In the genomic region with DNA sequence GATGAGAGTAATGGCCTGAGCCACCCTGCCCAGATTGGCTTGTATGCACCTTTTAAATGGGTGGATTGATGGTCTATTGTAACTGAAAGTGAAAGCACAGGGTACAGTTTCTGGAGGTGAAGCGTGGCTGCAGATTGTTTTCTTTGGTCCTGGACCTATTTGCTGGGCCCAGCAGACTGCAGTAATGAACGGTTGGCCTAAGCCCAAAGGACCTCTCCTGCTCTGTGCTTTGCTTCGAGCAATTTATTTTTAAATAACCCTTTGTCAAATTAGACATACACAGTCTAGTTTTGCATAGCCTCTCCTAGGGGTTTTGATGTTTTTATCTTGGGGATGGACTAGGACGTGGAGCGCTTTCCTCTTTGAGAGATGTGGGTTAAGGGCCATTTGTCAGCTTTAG, we compare ENCODE assay signal across 12 mouse cellular contexts.
DNase-seq lines count a peak whose midpoint lies in the region; ATAC-seq and TF ChIP-seq lines count a peak whose summit lies in the region.
"Had no signal": no experiment of that assay in that cellular context is flagged by ENCODE, and none has a peak within 500 bp of the region (broad histone marks: within the 10 kb centered on the region; RNA-seq: fewer than 3 reads in every experiment).

No protein-coding gene starts in this region.

- DNase-seq in cerebellum, postnatal 14 days: peak; percentile 18 to 37
- no peak for DNase-seq in cerebellum, adult 2 months
- DNase-seq in hindbrain, embryonic 10.5 days (ENCODE audit: low spot score): no peak
- DNase-seq in 416B (ENCODE audit: low read depth): peak; percentile 2
- DNase-seq in embryo, embryonic 10 days (ENCODE audit: low spot score): no peak
- DNase-seq in urinary bladder, adult 18-20 months (ENCODE audit: low spot score in 2 of 2): no peak
- DNase-seq: gastrocnemius, postnatal 25 days; thymus, adult 2 months had no signal

- WGBS in cerebellum, adult 2 months: 38% methylated on average over 5 of the region's 5 CpGs
- WGBS in hindbrain, embryonic 12.5 days: 67% methylated on average over 5 of the region's 5 CpGs
- 79% methylated on average over 5 of the region's 5 CpGs for WGBS in hindbrain, embryonic 10.5 days
- 67% methylated on average over 5 of the region's 5 CpGs for WGBS in embryonic facial prominence, embryonic 15.5 days

- no peak overlapping the region for H3K4me2 ChIP-seq in hindbrain, embryonic 12.5 days (replicated peaks)
- H3K4me2 ChIP-seq in embryonic facial prominence, embryonic 15.5 days (replicated peaks): no peak overlapping the region
- H3K4me2 ChIP-seq: kidney, embryonic 15.5 days had no signal

- H3K27me3 ChIP-seq in cerebellum, adult 2 months (ENCODE audit: control insufficient read depth, insufficient read depth, low read length): no peaks in the 10 kb centered on the region
- H3K27me3 ChIP-seq in hindbrain, embryonic 12.5 days: no peaks in the 10 kb centered on the region
- H3K27me3 ChIP-seq in hindbrain, embryonic 10.5 days (ENCODE audit: insufficient read depth, poor library complexity, severe bottlenecking): no peaks in the 10 kb centered on the region
- H3K27me3 ChIP-seq in embryonic facial prominence, embryonic 15.5 days: no peaks in the 10 kb centered on the region

- TF ChIP-seq POLR2A in cerebellum, adult 2 months (IDR thresholded peaks at IDR 0.05; ENCODE audit: borderline replicate concordance, insufficient read depth, low read length): no peak

- peaks cover 3% of the 10 kb centered on the region; the same call in 1 of the 2 replicates for H3K4me1 ChIP-seq in cerebellum, adult 2 months (ENCODE audit: control insufficient read depth, insufficient read depth, low read length)
- peaks cover 14% of the 10 kb centered on the region for H3K4me1 ChIP-seq in hindbrain, embryonic 12.5 days
- peaks cover 13% of the 10 kb centered on the region for H3K4me1 ChIP-seq in hindbrain, embryonic 10.5 days (replicated peaks)
- H3K4me1 ChIP-seq in embryonic facial prominence, embryonic 15.5 days: peaks cover 3% of the 10 kb centered on the region; the same call in 1 of the 2 replicates

- ATAC-seq in hindbrain, embryonic 12.5 days (ENCODE audit: low FRiP score): no peak
- ATAC-seq in embryonic facial prominence, embryonic 15.5 days (ENCODE audit: insufficient number of reproducible peaks, low FRiP score, low TSS enrichment, low read depth): 0 out of 2 replicates have a peak, but pooled peaks have one; percentile 11

- no peak overlapping the region for H3K9ac ChIP-seq in hindbrain, embryonic 12.5 days
- H3K9ac ChIP-seq in embryonic facial prominence, embryonic 15.5 days: no peak overlapping the region
- H3K9ac ChIP-seq: kidney, embryonic 15.5 days had no signal

- H3K9me3 ChIP-seq in hindbrain, embryonic 12.5 days (replicated peaks): no peaks in the 10 kb centered on the region
- H3K9me3 ChIP-seq in hindbrain, embryonic 10.5 days: no peaks in the 10 kb centered on the region
- H3K9me3 ChIP-seq in embryonic facial prominence, embryonic 15.5 days (replicated peaks): no peaks in the 10 kb centered on the region
- H3K9me3 ChIP-seq: G1E; kidney, embryonic 15.5 days had no signal

- H3K36me3 ChIP-seq in hindbrain, embryonic 12.5 days: no peaks in the 10 kb centered on the region
- no peaks in the 10 kb centered on the region for H3K36me3 ChIP-seq in hindbrain, embryonic 10.5 days
- H3K36me3 ChIP-seq in embryonic facial prominence, embryonic 15.5 days: no peaks in the 10 kb centered on the region
- H3K36me3 ChIP-seq: G1E; kidney, embryonic 15.5 days had no signal

- TF ChIP-seq CTCF in cerebellum, adult 2 months (IDR thresholded peaks at IDR 0.05; ENCODE audit: borderline replicate concordance, insufficient read depth, low read depth, low read length): no peak

- H3K4me3 ChIP-seq in cerebellum, adult 2 months (replicated peaks; ENCODE audit: insufficient read depth, low read depth, low read length): no peak overlapping the region
- H3K4me3 ChIP-seq in hindbrain, embryonic 12.5 days: no peak overlapping the region
- H3K4me3 ChIP-seq in hindbrain, embryonic 10.5 days: no peak overlapping the region
- no peak overlapping the region for H3K4me3 ChIP-seq in embryonic facial prominence, embryonic 15.5 days (replicated peaks)
- H3K4me3 ChIP-seq: kidney, embryonic 15.5 days had no signal

- H3K27ac ChIP-seq in cerebellum, adult 2 months (ENCODE audit: insufficient read depth, low read length): no peak overlapping the region
- 0 out of 2 replicates have a peak overlapping the region, but pooled peaks have one; percentile 4 for H3K27ac ChIP-seq in hindbrain, embryonic 12.5 days
- no peak overlapping the region for H3K27ac ChIP-seq in hindbrain, embryonic 10.5 days
- no peak overlapping the region for H3K27ac ChIP-seq in embryonic facial prominence, embryonic 15.5 days (replicated peaks)
- H3K27ac ChIP-seq: kidney, embryonic 15.5 days had no signal

Comparison
In these comparisons a context has a peak if more than half of its experiments do, and no peak if none do; other contexts are left out.
1. DNase-seq: peak in cerebellum, postnatal 14 days (2 of 2) and 416B (single experiment); none in cerebellum, adult 2 months (0 of 2), hindbrain, embryonic 10.5 days (single experiment), embryo, embryonic 10 days (single experiment) and urinary bladder, adult 18-20 months (0 of 2).